Mouse (Mus musculus) brain, embryonic 14.5 days (tissue): ENCODE measurements at regions not wholly inside any gene's neighbourhood (a gene's known extent, or its start where the extent isn't known, plus 50 kb on each side); places are given as distances from the start of the nearest gene placed in this dataset.

ENCODE experiments used
- DNase-seq: peaks from one replicate; pipeline ENCODE4 v3.0.0-alpha.2; 2011; ENCODE audit warnings: low read depth
- CTCF ChIP-seq: fragments of 200-500 bp; IDR thresholded peaks from 2 replicates; pipeline ENCODE4 v1.5.1; 2012; ENCODE audit warnings: inconsistent platforms, mild to moderate bottlenecking, moderate library complexity, borderline replicate concordance; ENCODE audit not compliant: insufficient read depth, insufficient read length; ENCODE audit errors: extremely low read depth
- POLR2A ChIP-seq: fragments of 200-500 bp; IDR thresholded peaks from 2 replicates; pipeline ENCODE4 v1.6.1; 2012; ENCODE audit warnings: mild to moderate bottlenecking, inconsistent platforms, borderline replicate concordance; ENCODE audit not compliant: poor library complexity, insufficient read depth, insufficient read length, severe bottlenecking; ENCODE audit errors: extremely low read depth

- DNase-seq, result peak; percentile 92
- TF ChIP-seq POLR2A (no peak), CTCF (no peak)
These were observed 83.1 kb downstream of the S1pr1 start for GRCm38 (mm10) chr3:115631573-115632416.

GRCm38 (mm10) chr3:115622920-115623319 is 92.0 kb downstream of the S1pr1 start:
- DNase-seq, result no peak
- TF ChIP-seq POLR2A, result no peak
- TF ChIP-seq CTCF, result no peak

- TF ChIP-seq CTCF (no peak), POLR2A (no peak)
- no peak for DNase-seq
These were observed 92.6 kb downstream of the S1pr1 start for GRCm38 (mm10) chr3:115622300-115622699.

GRCm38 (mm10) chr3:115619970-115620369 is 94.9 kb downstream of the S1pr1 start:
- peak; percentile 55 for DNase-seq
- TF ChIP-seq CTCF (no peak), POLR2A (no peak)

- DNase-seq, result peak; percentile 48
- TF ChIP-seq CTCF (peak; percentile 60; the same call in 1 of the 2 replicates), POLR2A (no peak)
These were observed 98.8 kb downstream of the S1pr1 start for GRCm38 (mm10) chr3:115615994-115616598.

- no peak for TF ChIP-seq POLR2A
- no peak for TF ChIP-seq CTCF
These were observed 102.0 kb downstream of the S1pr1 start for GRCm38 (mm10) chr3:115612859-115613258.

GRCm38 (mm10) chr3:115608087-115608486 is 106.8 kb downstream of the S1pr1 start:
- TF ChIP-seq POLR2A (no peak), CTCF (no peak)
- DNase-seq, result no peak

More at GRCm38 (mm10) chr3:115612859-115613258, 102.0 kb downstream of the S1pr1 start:
- no peak for DNase-seq

GRCm38 (mm10) chr3:115604734-115605279 is 110.1 kb downstream of the S1pr1 start:
- DNase-seq, result peak; percentile 34
- TF ChIP-seq CTCF (no peak), POLR2A (no peak)

GRCm38 (mm10) chr3:115604267-115604666 is 110.6 kb downstream of the S1pr1 start:
- no peak for TF ChIP-seq POLR2A
- TF ChIP-seq CTCF, result no peak
- DNase-seq, result peak; percentile 17

GRCm38 (mm10) chr3:115603803-115604202 is 111.1 kb downstream of the S1pr1 start:
- peak; percentile 65 for DNase-seq

GRCm38 (mm10) chr3:115599281-115599680 is 115.6 kb downstream of the S1pr1 start:
- TF ChIP-seq POLR2A (no peak), CTCF (no peak)
- no peak for DNase-seq

More at GRCm38 (mm10) chr3:115603803-115604202, 111.1 kb downstream of the S1pr1 start:
- TF ChIP-seq POLR2A (no peak), CTCF (no peak)

GRCm38 (mm10) chr3:115596523-115596922 is 118.3 kb downstream of the S1pr1 start:
- DNase-seq, result peak; percentile 50
- TF ChIP-seq POLR2A (no peak), CTCF (peak; percentile 84)

- TF ChIP-seq CTCF, result no peak
- TF ChIP-seq POLR2A, result no peak
- DNase-seq, result no peak
These were observed 124.2 kb downstream of the S1pr1 start for GRCm38 (mm10) chr3:115590716-115591115.
